Mouse (Mus musculus): Measurements from ENCODE around the gene Ntrk2. TPM values are rescaled to one million over a fixed set of nuclear protein-coding genes. Genes with fewer than 3 reads are reported as not detected.

Gene Ntrk2
- polyA plus RNA-seq, 1 experiment from 2014 or later: 3.4 TPM

- H3K36me3 ChIP-seq (ENCODE audit: control insufficient read depth, insufficient read depth): no peaks in the 10 kb centered on the region
- no peak overlapping the region for H3K27ac ChIP-seq (ENCODE audit: low read length)
- WGBS: 73% methylated on average over 8 of the region's 8 CpGs
- ATAC-seq (replicated peaks; ENCODE audit: extremely low read depth, insufficient read depth, low FRiP score): no peak
- H3K4me2 ChIP-seq (ENCODE audit: low read depth, low read length): no peak overlapping the region
- no peaks in the 10 kb centered on the region for H3K27me3 ChIP-seq (ENCODE audit: control insufficient read depth, insufficient read depth, low read length)
- no peak overlapping the region for H3K4me3 ChIP-seq (ENCODE audit: low read length)
- H3K9ac ChIP-seq (ENCODE audit: low read length): no peak overlapping the region
- no peaks in the 10 kb centered on the region for H3K9me3 ChIP-seq (replicated peaks; ENCODE audit: control insufficient read depth, low read length)
- H3K4me1 ChIP-seq (ENCODE audit: control insufficient read depth, insufficient read depth, low read length): no peaks in the 10 kb centered on the region
These were observed 60.5 kb downstream of the Ntrk2 start for GRCm38 (mm10) chr13:58866776-58867435.

- Histone ChIP-seq H3K9ac (ENCODE audit: low read length) (no peak overlapping the region), H3K27ac (ENCODE audit: low read length) (no peak overlapping the region), H3K36me3 (ENCODE audit: control insufficient read depth, insufficient read depth) (no peaks in the 10 kb centered on the region), H3K4me1 (ENCODE audit: control insufficient read depth, insufficient read depth, low read length) (no peaks in the 10 kb centered on the region), H3K4me2 (ENCODE audit: low read depth, low read length) (no peak overlapping the region), H3K4me3 (ENCODE audit: low read length) (no peak overlapping the region), H3K9me3 (replicated peaks; ENCODE audit: control insufficient read depth, low read length) (no peaks in the 10 kb centered on the region), H3K27me3 (ENCODE audit: control insufficient read depth, insufficient read depth, low read length) (no peaks in the 10 kb centered on the region)
- ATAC-seq (replicated peaks; ENCODE audit: extremely low read depth, insufficient read depth, low FRiP score): no peak
- 58% methylated on average over 3 of the region's 3 CpGs for WGBS
These were observed 76.1 kb downstream of the Ntrk2 start for GRCm38 (mm10) chr13:58882468-58882867.

GRCm38 (mm10) chr13:58882916-58883315 is 76.5 kb downstream of the Ntrk2 start:
- Histone ChIP-seq H3K9me3 (replicated peaks; ENCODE audit: control insufficient read depth, low read length) (no peaks in the 10 kb centered on the region), H3K9ac (ENCODE audit: low read length) (no peak overlapping the region), H3K27me3 (ENCODE audit: control insufficient read depth, insufficient read depth, low read length) (no peaks in the 10 kb centered on the region), H3K4me3 (ENCODE audit: low read length) (no peak overlapping the region), H3K4me1 (ENCODE audit: control insufficient read depth, insufficient read depth, low read length) (no peaks in the 10 kb centered on the region), H3K36me3 (ENCODE audit: control insufficient read depth, insufficient read depth) (no peaks in the 10 kb centered on the region), H3K4me2 (ENCODE audit: low read depth, low read length) (no peak overlapping the region), H3K27ac (ENCODE audit: low read length) (no peak overlapping the region)
- ATAC-seq (replicated peaks; ENCODE audit: extremely low read depth, insufficient read depth, low FRiP score): no peak
- WGBS: 88% methylated on average over 5 of the region's 5 CpGs

- Histone ChIP-seq H3K36me3 (ENCODE audit: control insufficient read depth, insufficient read depth) (no peaks in the 10 kb centered on the region), H3K4me1 (ENCODE audit: control insufficient read depth, insufficient read depth, low read length) (no peaks in the 10 kb centered on the region), H3K27ac (ENCODE audit: low read length) (no peak overlapping the region), H3K4me2 (ENCODE audit: low read depth, low read length) (no peak overlapping the region), H3K9me3 (replicated peaks; ENCODE audit: control insufficient read depth, low read length) (no peaks in the 10 kb centered on the region), H3K4me3 (ENCODE audit: low read length) (no peak overlapping the region), H3K27me3 (ENCODE audit: control insufficient read depth, insufficient read depth, low read length) (no peaks in the 10 kb centered on the region), H3K9ac (ENCODE audit: low read length) (no peak overlapping the region)
- no peak for ATAC-seq (replicated peaks; ENCODE audit: extremely low read depth, insufficient read depth, low FRiP score)
- WGBS: 59% methylated on average over 8 of the region's 8 CpGs
These were observed 79.7 kb downstream of the Ntrk2 start for GRCm38 (mm10) chr13:58886108-58886507.

GRCm38 (mm10) chr13:58896254-58896910 is 90.0 kb downstream of the Ntrk2 start:
- no peak overlapping the region for H3K27ac ChIP-seq (ENCODE audit: low read length)
- WGBS: 68% methylated on average over 12 of the region's 12 CpGs
- no peaks in the 10 kb centered on the region for H3K36me3 ChIP-seq (ENCODE audit: control insufficient read depth, insufficient read depth)
- H3K4me2 ChIP-seq (ENCODE audit: low read depth, low read length): no peak overlapping the region
- no peak for ATAC-seq (replicated peaks; ENCODE audit: extremely low read depth, insufficient read depth, low FRiP score)
- H3K4me3 ChIP-seq (ENCODE audit: low read length): no peak overlapping the region
- no peaks in the 10 kb centered on the region for H3K27me3 ChIP-seq (ENCODE audit: control insufficient read depth, insufficient read depth, low read length)
- H3K9me3 ChIP-seq (replicated peaks; ENCODE audit: control insufficient read depth, low read length): peaks cover 4% of the 10 kb centered on the region; the same call in 1 of the 2 replicates
- H3K9ac ChIP-seq (ENCODE audit: low read length): no peak overlapping the region
- no peaks in the 10 kb centered on the region for H3K4me1 ChIP-seq (ENCODE audit: control insufficient read depth, insufficient read depth, low read length)

GRCm38 (mm10) chr13:58899337-58899736 is 93.0 kb downstream of the Ntrk2 start:
- H3K4me3 ChIP-seq (ENCODE audit: low read length): no peak overlapping the region
- no peaks in the 10 kb centered on the region for H3K36me3 ChIP-seq (ENCODE audit: control insufficient read depth, insufficient read depth)
- no peaks in the 10 kb centered on the region for H3K4me1 ChIP-seq (ENCODE audit: control insufficient read depth, insufficient read depth, low read length)
- ATAC-seq (replicated peaks; ENCODE audit: extremely low read depth, insufficient read depth, low FRiP score): no peak
- peaks cover 4% of the 10 kb centered on the region; the same call in 1 of the 2 replicates for H3K9me3 ChIP-seq (replicated peaks; ENCODE audit: control insufficient read depth, low read length)
- H3K4me2 ChIP-seq (ENCODE audit: low read depth, low read length): no peak overlapping the region
- 78% methylated on average over 2 of the region's 2 CpGs for WGBS
- no peak overlapping the region for H3K9ac ChIP-seq (ENCODE audit: low read length)
- no peaks in the 10 kb centered on the region for H3K27me3 ChIP-seq (ENCODE audit: control insufficient read depth, insufficient read depth, low read length)
- H3K27ac ChIP-seq (ENCODE audit: low read length): no peak overlapping the region

- no peak for ATAC-seq (replicated peaks; ENCODE audit: extremely low read depth, insufficient read depth, low FRiP score)
- H3K36me3 ChIP-seq (ENCODE audit: control insufficient read depth, insufficient read depth): no peaks in the 10 kb centered on the region
- H3K4me1 ChIP-seq (ENCODE audit: control insufficient read depth, insufficient read depth, low read length): no peaks in the 10 kb centered on the region
- no peak overlapping the region for H3K27ac ChIP-seq (ENCODE audit: low read length)
- WGBS: 68% methylated on average over 8 of the region's 8 CpGs
- no peak overlapping the region for H3K4me2 ChIP-seq (ENCODE audit: low read depth, low read length)
- no peak overlapping the region for H3K9ac ChIP-seq (ENCODE audit: low read length)
- H3K27me3 ChIP-seq (ENCODE audit: control insufficient read depth, insufficient read depth, low read length): no peaks in the 10 kb centered on the region
- H3K4me3 ChIP-seq (ENCODE audit: low read length): no peak overlapping the region
- peaks cover 4% of the 10 kb centered on the region; the same call in 1 of the 2 replicates for H3K9me3 ChIP-seq (replicated peaks; ENCODE audit: control insufficient read depth, low read length)
These were observed 95.9 kb downstream of the Ntrk2 start for GRCm38 (mm10) chr13:58902313-58902712.

GRCm38 (mm10) chr13:58904742-58905735 is 98.7 kb downstream of the Ntrk2 start:
- no peak overlapping the region for H3K4me2 ChIP-seq (ENCODE audit: low read depth, low read length)
- H3K9me3 ChIP-seq (replicated peaks; ENCODE audit: control insufficient read depth, low read length): peaks cover 2% of the 10 kb centered on the region; the same call in 1 of the 2 replicates
- no peak overlapping the region for H3K27ac ChIP-seq (ENCODE audit: low read length)
- H3K36me3 ChIP-seq (ENCODE audit: control insufficient read depth, insufficient read depth): no peaks in the 10 kb centered on the region
- H3K27me3 ChIP-seq (ENCODE audit: control insufficient read depth, insufficient read depth, low read length): no peaks in the 10 kb centered on the region
- H3K4me3 ChIP-seq (ENCODE audit: low read length): no peak overlapping the region
- no peak for ATAC-seq (replicated peaks; ENCODE audit: extremely low read depth, insufficient read depth, low FRiP score)
- no peaks in the 10 kb centered on the region for H3K4me1 ChIP-seq (ENCODE audit: control insufficient read depth, insufficient read depth, low read length)
- WGBS: 62% methylated on average over 13 of the region's 13 CpGs
- H3K9ac ChIP-seq (ENCODE audit: low read length): no peak overlapping the region

All from heart, embryonic 16.5 days (tissue).